Mouse (Mus musculus) bone marrow macrophage, adult 2 months (primary cell): Measurements from ENCODE around the gene Card11. TPM values are rescaled to one million over a fixed set of nuclear protein-coding genes. Genes with fewer than 3 reads are reported as not detected.

Source experiments
- H3K27ac ChIP-seq: 2 replicates; pipeline ENCODE4 v1.5.1; 2012; ENCODE audit warnings: low read depth, low read length; ENCODE audit not compliant: insufficient read depth
- H3K4me1 ChIP-seq: 2 replicates; pipeline ENCODE4 v1.6.1; 2012; ENCODE audit warnings: low read length; ENCODE audit not compliant: control insufficient read depth, insufficient read depth
- H3K4me3 ChIP-seq: 2 replicates; pipeline ENCODE4 v1.5.1; 2012; ENCODE audit warnings: mild to moderate bottlenecking, low read length, moderate library complexity; ENCODE audit not compliant: insufficient read depth
- CTCF ChIP-seq: IDR thresholded peaks from 2 replicates; pipeline ENCODE4 v1.5.1; 2012; ENCODE audit warnings: low read depth, mild to moderate bottlenecking, low read length, moderate library complexity
- POLR2A ChIP-seq: IDR thresholded peaks from 2 replicates; pipeline ENCODE4 v1.6.1; 2012; ENCODE audit warnings: mild to moderate bottlenecking, low read depth, low read length, borderline replicate concordance
- polyA plus RNA-seq: library from polyadenylated mRNA; stranded (reverse); fragments of >200 nt; gene quantifications from 2 replicates; pipeline ENCODE4 v1.2.4, GENCODE M21; 2012; ENCODE audit not compliant: missing spikeins, insufficient read depth, insufficient read length

The Card11 gene
- 5.7 and 6.1 TPM in 2 replicates for polyA plus RNA-seq

DNA sequence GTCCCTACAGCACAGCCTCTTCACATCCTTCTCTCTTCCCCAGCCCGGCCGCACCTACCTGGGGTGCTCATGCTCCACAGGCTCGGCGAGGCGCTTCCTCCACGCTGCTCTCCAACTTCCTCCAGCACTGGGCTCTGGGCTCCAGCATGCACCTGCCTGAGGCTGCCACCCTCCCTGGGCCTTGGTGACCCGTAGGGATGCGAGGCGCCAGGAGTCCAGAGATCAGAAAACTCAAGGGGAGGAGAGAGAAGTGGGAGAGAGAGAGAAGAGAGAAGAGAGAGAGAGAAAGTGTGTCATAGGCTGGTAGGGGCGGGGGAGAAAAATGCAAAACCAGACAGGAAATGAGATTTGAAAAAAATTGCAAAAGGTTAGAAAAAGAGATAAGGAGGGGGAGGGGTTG is at the start of gene Card11:
Gene Card11 (minus strand): TSS at position 234 of the 400 bp plus-strand sequence.
- H3K4me1 ChIP-seq: peaks cover 26% of the 10 kb centered on the region
- TF ChIP-seq CTCF: no peak
- TF ChIP-seq POLR2A: no peak
- H3K4me3 ChIP-seq: no peak within 1 kb of the TSS
- H3K27ac ChIP-seq: no peak within 1 kb of the TSS

GRCm38 (mm10) chr5:141047651-141048218 is 47.4 kb upstream of the Card11 start:
- H3K27ac ChIP-seq: no peak overlapping the region
- TF ChIP-seq POLR2A (no peak), CTCF (no peak)
- peaks cover 16% of the 10 kb centered on the region for H3K4me1 ChIP-seq
- H3K4me3 ChIP-seq: no peak overlapping the region

GRCm38 (mm10) chr5:141044976-141045375 is 44.6 kb upstream of the Card11 start:
- peaks cover 20% of the 10 kb centered on the region for H3K4me1 ChIP-seq
- H3K27ac ChIP-seq: no peak overlapping the region
- TF ChIP-seq CTCF: no peak
- TF ChIP-seq POLR2A: no peak
- no peak overlapping the region for H3K4me3 ChIP-seq

GRCm38 (mm10) chr5:141043654-141044447 is 43.5 kb upstream of the Card11 start:
- peaks cover 25% of the 10 kb centered on the region for H3K4me1 ChIP-seq
- no peak overlapping the region for H3K27ac ChIP-seq
- H3K4me3 ChIP-seq: no peak overlapping the region
- TF ChIP-seq CTCF: no peak
- no peak for TF ChIP-seq POLR2A

GRCm38 (mm10) chr5:141042406-141042805 is 42.0 kb upstream of the Card11 start:
- no peak overlapping the region for H3K27ac ChIP-seq
- no peak overlapping the region for H3K4me3 ChIP-seq
- peaks cover 32% of the 10 kb centered on the region for H3K4me1 ChIP-seq
- no peak for TF ChIP-seq CTCF
- no peak for TF ChIP-seq POLR2A

DNA sequence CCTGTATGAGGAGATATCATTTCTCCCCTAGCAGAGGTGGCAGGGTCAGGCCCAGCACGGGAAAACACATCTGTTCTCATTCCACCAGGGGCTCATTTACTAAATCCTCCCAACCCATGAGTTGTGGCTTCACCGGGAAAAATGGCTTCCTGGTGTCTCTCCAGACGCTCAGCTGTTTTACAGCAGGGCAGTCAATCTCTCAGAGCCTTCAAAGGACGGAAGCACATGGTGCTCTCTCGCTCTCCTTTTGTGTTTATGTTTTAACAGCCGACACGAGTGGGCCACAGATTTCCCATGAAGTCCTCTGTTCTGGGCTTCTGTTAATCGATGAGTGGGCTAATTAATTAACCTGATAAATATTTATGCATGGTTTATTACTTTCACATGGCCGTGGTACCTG is 40.5 kb upstream of the Card11 start:
- TF ChIP-seq POLR2A (no peak), CTCF (no peak)
- Histone ChIP-seq H3K4me1 (peaks cover 25% of the 10 kb centered on the region), H3K4me3 (no peak overlapping the region), H3K27ac (no peak overlapping the region)

DNA sequence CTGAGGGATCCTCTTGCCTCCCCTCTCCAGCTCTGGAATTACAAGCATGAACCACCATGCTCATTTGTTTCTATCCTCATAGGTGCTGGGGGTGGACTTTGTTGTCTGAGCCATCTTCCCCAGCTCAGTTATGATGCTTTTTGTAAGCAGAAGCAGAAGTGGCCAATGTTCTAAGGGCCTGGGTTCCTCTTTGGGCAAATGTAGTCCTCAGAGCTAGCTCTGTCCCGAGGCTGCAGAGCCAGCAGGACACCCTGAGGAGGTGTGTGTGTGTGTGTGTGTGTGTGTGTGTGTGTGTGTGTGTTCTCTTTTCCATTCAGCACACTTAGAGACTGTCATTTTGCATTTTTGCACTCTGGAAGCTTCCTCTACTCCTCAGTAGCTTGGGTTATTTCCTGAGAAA is 38.0 kb upstream of the Card11 start:
- Histone ChIP-seq H3K4me3 (no peak overlapping the region), H3K4me1 (peaks cover 17% of the 10 kb centered on the region), H3K27ac (no peak overlapping the region)
- no peak for TF ChIP-seq POLR2A
- no peak for TF ChIP-seq CTCF

DNA sequence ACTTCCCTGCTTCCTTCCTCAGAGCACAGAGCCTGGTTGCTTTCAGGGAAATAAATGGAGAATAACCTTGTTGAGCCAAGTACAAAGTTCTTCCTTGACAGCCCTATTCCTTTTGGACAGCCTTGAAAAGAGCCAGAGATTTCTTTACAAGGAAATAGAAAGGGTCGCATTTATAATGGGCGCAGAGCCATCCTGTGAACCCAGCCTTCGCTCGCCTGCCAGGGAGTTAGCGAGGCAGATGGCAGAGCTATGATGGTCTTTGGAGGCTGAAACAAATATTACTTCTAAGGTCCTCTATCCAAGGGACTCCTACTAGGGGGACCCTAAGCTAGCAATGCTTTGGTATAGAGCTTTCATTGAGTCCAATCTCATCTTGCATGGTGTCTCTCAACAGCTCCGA is 35.0 kb upstream of the Card11 start:
- peaks cover 12% of the 10 kb centered on the region for H3K4me1 ChIP-seq
- no peak overlapping the region for H3K4me3 ChIP-seq
- TF ChIP-seq CTCF (no peak), POLR2A (no peak)

DNA sequence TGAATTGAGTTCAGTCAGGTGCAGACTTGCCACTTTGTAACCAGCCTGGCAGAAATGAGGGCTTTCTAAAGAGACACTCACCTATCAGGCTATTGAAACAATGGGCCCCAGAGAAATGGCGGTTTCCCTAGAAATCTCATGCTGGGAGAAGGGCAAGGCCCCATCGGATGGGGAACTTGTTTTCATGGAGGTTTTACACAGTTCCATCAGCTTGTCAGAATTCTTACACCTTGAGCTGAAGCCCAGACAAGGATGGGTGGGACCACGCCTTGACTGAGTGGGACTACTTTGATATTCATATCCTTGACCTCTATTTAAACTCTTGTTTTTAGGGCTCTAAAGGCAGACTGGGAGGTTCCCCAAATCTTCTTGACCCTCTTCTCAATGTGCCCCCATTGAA is 33.9 kb upstream of the Card11 start:
- peaks cover 12% of the 10 kb centered on the region for H3K4me1 ChIP-seq
- no peak for TF ChIP-seq CTCF
- TF ChIP-seq POLR2A: no peak
- no peak overlapping the region for H3K4me3 ChIP-seq
- no peak overlapping the region for H3K27ac ChIP-seq

More for the DNA sequence above, 35.0 kb upstream of the Card11 start:
- no peak overlapping the region for H3K27ac ChIP-seq

GRCm38 (mm10) chr5:141033001-141033400 is 32.6 kb upstream of the Card11 start:
- Histone ChIP-seq H3K4me1 (peaks cover 1% of the 10 kb centered on the region), H3K27ac (no peak overlapping the region), H3K4me3 (no peak overlapping the region)
- no peak for TF ChIP-seq POLR2A
- no peak for TF ChIP-seq CTCF
